Mouse (Mus musculus): ENCODE measurements around the gene Cep170b. TPM values are rescaled to one million over a fixed set of nuclear protein-coding genes. Genes with fewer than 3 reads are reported as not detected.

Cep170b gene
- polyA plus RNA-seq, 1 experiment from 2014 or later: 22.0 TPM

GRCm38 (mm10) chr12:112744211-112744610, 24.0 kb downstream of the Cep170b start:
- no peaks in the 10 kb centered on the region for H3K9me3 ChIP-seq
- H3K9ac ChIP-seq (replicated peaks): peak overlapping the region; percentile 36; the same call in 1 of the 2 replicates
- H3K27me3 ChIP-seq: no peaks in the 10 kb centered on the region
- H3K36me3 ChIP-seq: peaks cover 41% of the 10 kb centered on the region
- H3K4me2 ChIP-seq (replicated peaks): no peak overlapping the region
- no peak overlapping the region for H3K27ac ChIP-seq
- no peak for ATAC-seq
- no peak overlapping the region for H3K4me3 ChIP-seq (replicated peaks)
- WGBS: 86% methylated on average over 11 of the region's 11 CpGs
- peaks cover 26% of the 10 kb centered on the region for H3K4me1 ChIP-seq (replicated peaks)

DNA sequence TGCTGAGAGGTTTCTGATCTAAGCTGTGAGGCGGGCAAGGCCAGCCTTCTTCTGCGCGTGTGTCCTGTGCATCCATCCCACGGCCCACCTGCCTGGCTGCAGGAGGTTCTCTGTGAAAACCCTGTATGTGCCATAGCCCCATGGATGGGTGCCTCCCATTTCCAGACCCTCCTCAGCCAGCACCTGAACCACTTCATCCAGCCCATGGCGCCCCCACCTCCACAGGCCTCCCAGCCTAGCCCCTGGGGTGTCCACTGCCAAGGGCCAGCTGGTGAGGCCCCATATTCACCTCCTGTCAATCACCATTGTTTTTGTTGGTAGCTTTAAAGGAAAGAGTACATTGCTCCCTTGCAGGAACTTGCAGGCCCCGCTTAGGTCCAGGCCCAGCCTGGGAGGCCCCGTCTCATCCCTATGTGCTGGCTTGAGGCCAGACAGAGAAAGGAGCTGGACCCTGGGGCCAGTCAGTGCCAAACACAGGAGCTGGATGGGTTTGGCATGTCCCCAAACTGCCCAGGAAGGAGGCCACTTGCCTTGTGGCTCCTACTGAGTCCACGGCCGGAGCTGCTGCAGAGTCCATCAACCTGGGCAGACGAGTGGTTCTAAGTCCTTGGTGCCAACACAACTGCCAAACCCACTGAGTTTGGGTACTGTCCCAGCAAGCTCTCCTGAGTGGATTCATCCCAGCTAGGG, 24.8 kb downstream of the Cep170b start:
- Histone ChIP-seq H3K27me3 (no peaks in the 10 kb centered on the region), H3K4me2 (replicated peaks) (no peak overlapping the region), H3K4me3 (replicated peaks) (no peak overlapping the region), H3K4me1 (replicated peaks) (peaks cover 26% of the 10 kb centered on the region), H3K27ac (no peak overlapping the region), H3K9me3 (no peaks in the 10 kb centered on the region), H3K36me3 (peaks cover 33% of the 10 kb centered on the region), H3K9ac (replicated peaks) (peak overlapping the region; percentile 15; the same call in 1 of the 2 replicates)
- ATAC-seq: no peak
- 85% methylated on average over 10 of the region's 10 CpGs for WGBS

DNA sequence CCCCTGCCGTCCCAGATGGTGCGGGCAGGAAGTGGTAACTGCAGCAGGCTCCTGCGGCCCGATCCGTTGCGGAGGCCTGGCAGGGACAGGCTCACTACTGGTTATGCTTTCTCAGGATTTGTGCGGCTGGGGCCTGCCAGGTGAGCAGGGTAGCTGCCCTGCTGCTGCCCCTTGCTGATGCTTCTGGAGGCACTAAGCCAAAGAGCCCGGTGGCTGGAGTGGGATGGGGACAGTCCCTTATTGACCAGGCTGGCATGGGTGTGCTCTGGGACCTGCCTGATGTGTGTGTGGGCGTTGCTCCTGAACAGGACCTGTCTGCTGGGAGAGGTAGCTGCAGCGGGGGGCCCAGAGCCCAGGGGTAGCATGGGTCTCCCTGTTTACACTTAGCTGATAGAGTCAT, 25.5 kb downstream of the Cep170b start:
- peaks cover 26% of the 10 kb centered on the region for H3K36me3 ChIP-seq
- H3K27me3 ChIP-seq: no peaks in the 10 kb centered on the region
- no peak for ATAC-seq
- no peak overlapping the region for H3K27ac ChIP-seq
- H3K9ac ChIP-seq (replicated peaks): peak overlapping the region; percentile 15; the same call in 1 of the 2 replicates
- 91% methylated on average over 10 of the region's 10 CpGs for WGBS
- H3K9me3 ChIP-seq: no peaks in the 10 kb centered on the region
- H3K4me2 ChIP-seq (replicated peaks): no peak overlapping the region
- H3K4me3 ChIP-seq (replicated peaks): no peak overlapping the region
- peaks cover 26% of the 10 kb centered on the region for H3K4me1 ChIP-seq (replicated peaks)

- H3K9ac ChIP-seq (replicated peaks): no peak overlapping the region
- H3K36me3 ChIP-seq: peaks cover 23% of the 10 kb centered on the region
- H3K4me1 ChIP-seq (replicated peaks): peaks cover 32% of the 10 kb centered on the region
- H3K9me3 ChIP-seq: no peaks in the 10 kb centered on the region
- WGBS: 88% methylated on average over 4 of the region's 4 CpGs
- H3K27ac ChIP-seq: peak overlapping the region; percentile 95
- no peak overlapping the region for H3K4me3 ChIP-seq (replicated peaks)
- H3K4me2 ChIP-seq (replicated peaks): no peak overlapping the region
- ATAC-seq: peak; percentile 5
- no peaks in the 10 kb centered on the region; the same call in 1 of the 2 replicates for H3K27me3 ChIP-seq
Measured at GRCm38 (mm10) chr12:112746461-112746807, 26.2 kb downstream of the Cep170b start.

DNA sequence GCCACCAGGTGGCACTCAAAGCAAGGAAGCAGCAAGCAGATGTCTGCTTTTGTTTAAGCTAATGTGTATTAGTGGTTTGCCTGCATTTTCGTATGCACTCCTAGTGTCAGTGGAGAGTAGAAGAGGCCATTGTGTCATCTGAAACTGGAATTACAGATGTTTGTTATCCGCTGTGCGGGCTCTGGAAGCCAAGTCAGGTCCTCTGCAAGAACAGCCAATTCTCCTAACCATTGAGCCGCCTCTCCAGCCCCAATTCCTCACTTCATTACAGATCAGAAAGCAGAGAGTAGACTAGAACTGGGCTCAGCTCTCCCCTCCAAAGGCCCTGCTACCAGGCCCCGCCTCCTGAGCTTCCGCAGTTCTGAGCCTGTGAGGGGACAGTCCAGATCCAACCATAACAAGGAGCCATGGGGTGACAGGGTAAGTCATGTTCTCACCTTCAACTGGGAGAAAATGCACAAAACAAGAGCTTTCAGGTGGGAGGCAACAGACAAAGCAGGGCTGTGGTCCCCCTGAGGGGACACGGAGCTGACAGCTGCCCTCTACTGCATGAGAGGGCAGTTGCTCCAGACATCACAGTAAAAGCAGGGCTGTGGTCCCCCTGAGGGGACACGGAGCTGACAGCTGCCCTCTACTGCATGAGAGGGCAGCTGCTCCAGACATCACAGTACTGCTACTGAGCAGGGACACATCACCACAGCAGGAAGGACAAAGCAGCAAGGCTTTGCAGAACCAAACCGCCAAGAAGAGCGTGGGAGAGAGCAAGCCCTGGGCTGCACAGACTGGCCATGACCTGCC, 26.8 kb downstream of the Cep170b start:
- WGBS: 17% methylated on average over 10 of the region's 10 CpGs
- peak overlapping the region; percentile 21 for H3K4me2 ChIP-seq (replicated peaks)

DNA sequence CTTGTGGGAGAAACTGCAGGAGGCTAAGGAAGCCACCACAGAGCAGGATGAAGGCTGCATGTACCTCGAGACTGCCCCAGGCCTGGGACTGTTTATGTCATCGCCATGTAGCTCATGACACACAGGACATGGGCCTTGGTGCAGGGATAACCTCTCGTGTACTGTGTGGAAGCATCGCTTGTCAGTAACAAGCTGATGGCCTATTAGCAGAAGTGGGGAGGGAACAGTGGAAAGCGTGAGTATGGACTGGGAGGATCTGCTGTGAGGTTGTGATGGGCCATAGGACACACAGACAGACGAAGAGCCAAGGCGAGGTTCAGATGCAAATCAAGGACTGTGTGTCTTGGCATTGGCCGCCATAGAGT, 27.3 kb downstream of the Cep170b start:
- 74% methylated on average over 8 of the region's 8 CpGs for WGBS
- peaks cover 23% of the 10 kb centered on the region for H3K36me3 ChIP-seq

More for the DNA sequence above, 26.8 kb downstream of the Cep170b start:
- Histone ChIP-seq H3K9ac (replicated peaks) (peak overlapping the region; percentile 56), H3K36me3 (peaks cover 23% of the 10 kb centered on the region), H3K9me3 (no peaks in the 10 kb centered on the region), H3K4me3 (replicated peaks) (no peak overlapping the region), H3K27ac (peak overlapping the region; percentile 95), H3K4me1 (replicated peaks) (peaks cover 32% of the 10 kb centered on the region), H3K27me3 (no peaks in the 10 kb centered on the region; the same call in 1 of the 2 replicates)
- ATAC-seq: peak; percentile 72

DNA sequence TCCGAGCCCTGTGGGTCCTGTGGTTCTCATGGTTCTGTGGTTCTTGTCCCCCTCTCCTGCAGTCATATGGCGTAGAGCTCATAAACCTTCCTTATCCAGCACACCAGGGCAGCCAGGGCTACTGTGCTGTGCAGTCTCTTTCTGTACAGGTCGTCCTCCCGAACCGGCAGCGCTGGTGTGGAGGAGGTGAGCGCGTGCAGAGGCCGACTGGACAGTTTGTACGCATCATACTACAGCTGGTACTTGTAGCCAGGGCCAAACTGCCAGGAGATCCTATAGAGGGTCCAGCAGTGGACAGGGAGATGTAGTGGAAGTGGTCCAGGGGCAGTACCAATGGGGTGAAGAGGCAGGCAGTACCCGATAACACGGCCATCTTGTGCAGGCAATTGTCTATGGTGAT, 30.7 kb downstream of the Cep170b start:
- WGBS: 87% methylated on average over 12 of the region's 12 CpGs

More for the DNA sequence above, 27.3 kb downstream of the Cep170b start:
- peak; percentile 24; the same call in 1 of the 2 replicates for ATAC-seq
- Histone ChIP-seq H3K4me2 (replicated peaks) (peak overlapping the region; percentile 21), H3K9ac (replicated peaks) (peak overlapping the region; percentile 56), H3K4me3 (replicated peaks) (no peak overlapping the region), H3K27me3 (no peaks in the 10 kb centered on the region; the same call in 1 of the 2 replicates), H3K4me1 (replicated peaks) (peaks cover 32% of the 10 kb centered on the region), H3K27ac (peak overlapping the region; percentile 95), H3K9me3 (no peaks in the 10 kb centered on the region)

GRCm38 (mm10) chr12:112752399-112752798, 32.1 kb downstream of the Cep170b start:
- H3K4me1 ChIP-seq (replicated peaks): peaks cover 19% of the 10 kb centered on the region
- H3K4me3 ChIP-seq (replicated peaks): no peak overlapping the region
- H3K9me3 ChIP-seq: 0 out of 2 replicates have a peak, but pooled peaks cover 3% of the 10 kb centered on the region
- 66% methylated on average over 2 of the region's 2 CpGs for WGBS
- no peaks in the 10 kb centered on the region for H3K36me3 ChIP-seq
- H3K27me3 ChIP-seq: no peaks in the 10 kb centered on the region; the same call in 1 of the 2 replicates
- ATAC-seq: no peak
- no peak overlapping the region for H3K27ac ChIP-seq
- H3K4me2 ChIP-seq (replicated peaks): no peak overlapping the region
- no peak overlapping the region for H3K9ac ChIP-seq (replicated peaks)

More for the DNA sequence above, 30.7 kb downstream of the Cep170b start:
- no peaks in the 10 kb centered on the region for H3K36me3 ChIP-seq
- ATAC-seq: no peak
- no peak overlapping the region for H3K4me2 ChIP-seq (replicated peaks)
- H3K27ac ChIP-seq: no peak overlapping the region
- peak overlapping the region; percentile 32; the same call in 1 of the 2 replicates for H3K9ac ChIP-seq (replicated peaks)
- no peaks in the 10 kb centered on the region; the same call in 1 of the 2 replicates for H3K27me3 ChIP-seq
- no peaks in the 10 kb centered on the region for H3K9me3 ChIP-seq
- no peak overlapping the region for H3K4me3 ChIP-seq (replicated peaks)
- peaks cover 26% of the 10 kb centered on the region for H3K4me1 ChIP-seq (replicated peaks)

GRCm38 (mm10) chr12:112755900-112756299, 35.6 kb downstream of the Cep170b start:
- Histone ChIP-seq H3K27me3 (no peaks in the 10 kb centered on the region; the same call in 1 of the 2 replicates), H3K27ac (no peak overlapping the region), H3K9ac (replicated peaks) (no peak overlapping the region), H3K4me2 (replicated peaks) (no peak overlapping the region), H3K4me3 (replicated peaks) (no peak overlapping the region), H3K9me3 (0 out of 2 replicates have a peak, but pooled peaks cover 3% of the 10 kb centered on the region), H3K4me1 (replicated peaks) (0 out of 2 replicates have a peak, but pooled peaks cover 5% of the 10 kb centered on the region), H3K36me3 (no peaks in the 10 kb centered on the region)
- WGBS: 83% methylated on average over 4 of the region's 4 CpGs
- no peak for ATAC-seq

DNA sequence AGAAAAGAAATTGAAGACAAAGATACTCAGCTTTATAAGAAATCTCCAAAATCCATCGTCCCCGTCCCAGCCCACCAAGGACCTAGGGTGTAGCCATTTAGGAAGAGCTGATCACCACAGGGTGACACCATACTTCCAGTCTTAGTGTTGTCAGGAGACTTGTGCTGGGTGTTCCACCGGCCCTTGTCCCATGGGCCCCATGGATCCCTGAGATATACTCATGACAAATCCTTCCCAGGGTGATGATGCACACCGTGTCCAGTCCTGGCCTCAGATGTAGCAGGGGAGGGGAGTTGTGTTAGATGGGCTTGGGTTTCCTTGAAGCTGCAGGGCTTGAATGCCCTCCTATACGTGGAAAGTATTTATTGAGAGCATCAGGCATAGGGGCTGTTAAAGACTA, 37.6 kb downstream of the Cep170b start:
- H3K27me3 ChIP-seq: no peaks in the 10 kb centered on the region
- ATAC-seq: no peak
- H3K9me3 ChIP-seq: 0 out of 2 replicates have a peak, but pooled peaks cover 3% of the 10 kb centered on the region
- no peak overlapping the region for H3K4me2 ChIP-seq (replicated peaks)
- H3K36me3 ChIP-seq: no peaks in the 10 kb centered on the region
- H3K9ac ChIP-seq (replicated peaks): no peak overlapping the region
- no peak overlapping the region for H3K27ac ChIP-seq
- H3K4me3 ChIP-seq (replicated peaks): no peak overlapping the region
- whole genome bisulfite sequencing: 88% methylated on average over 5 of the region's 5 CpGs
- no peaks in the 10 kb centered on the region for H3K4me1 ChIP-seq (replicated peaks)

GRCm38 (mm10) chr12:112759471-112759870, 39.2 kb downstream of the Cep170b start:
- Histone ChIP-seq H3K9me3 (0 out of 2 replicates have a peak, but pooled peaks cover 3% of the 10 kb centered on the region), H3K9ac (replicated peaks) (no peak overlapping the region), H3K36me3 (no peaks in the 10 kb centered on the region), H3K27me3 (no peaks in the 10 kb centered on the region), H3K4me1 (replicated peaks) (no peaks in the 10 kb centered on the region), H3K4me2 (replicated peaks) (no peak overlapping the region), H3K4me3 (replicated peaks) (no peak overlapping the region), H3K27ac (no peak overlapping the region)
- WGBS: 78% methylated on average over 3 of the region's 3 CpGs
- no peak for ATAC-seq
